ENCODE assay signal across 34 mouse cellular contexts in genomic region chr13:99573021-99573420, GRCm38 (mm10).
"Had no signal": no experiment of that assay in that cellular context is flagged by ENCODE, and none has a peak within 500 bp of the region (broad histone marks: within the 10 kb centered on the region; RNA-seq: fewer than 3 reads in every experiment).

No protein-coding gene starts in this region.

- H3K4me2 ChIP-seq: heart, embryonic 11.5 days; heart, embryonic 13.5 days; heart, embryonic 15.5 days; hindbrain, embryonic 12.5 days; hindbrain, embryonic 13.5 days; hindbrain, embryonic 14.5 days; hindbrain, embryonic 15.5 days; intestine, embryonic 15.5 days; kidney, embryonic 15.5 days had no signal

- H3K4me3 ChIP-seq: heart, embryonic 10.5 days; heart, embryonic 13.5 days; heart, embryonic 15.5 days; hindbrain, embryonic 10.5 days; hindbrain, embryonic 12.5 days; hindbrain, embryonic 13.5 days; hindbrain, embryonic 15.5 days; intestine, embryonic 15.5 days; kidney, embryonic 15.5 days; layer of hippocampus, adult 2 months had no signal

- H3K4me1 ChIP-seq: heart, embryonic 10.5 days; heart, embryonic 13.5 days; heart, embryonic 15.5 days; hindbrain, embryonic 10.5 days; hindbrain, embryonic 12.5 days; hindbrain, embryonic 13.5 days; hindbrain, embryonic 15.5 days; intestine, embryonic 15.5 days; kidney, embryonic 15.5 days had no signal

- DNase-seq: heart, postnatal 10 days; heart, postnatal 14 days; heart, postnatal 36 days; heart, postnatal 4 days; kidney, adult 11 months; kidney, adult 18-20 months; kidney, adult 2 months; kidney, adult 8-10 months; kidney, adult 9 months; kidney, postnatal 10 days; kidney, postnatal 14 days; kidney, postnatal 25 days; kidney, postnatal 36 days; kidney, postnatal 4 days; layer of hippocampus, adult 9-11 months; layer of hippocampus, postnatal 36 days had no signal

- H3K27ac ChIP-seq: heart, embryonic 10.5 days; heart, embryonic 13.5 days; heart, embryonic 15.5 days; hindbrain, embryonic 10.5 days; hindbrain, embryonic 12.5 days; hindbrain, embryonic 13.5 days; hindbrain, embryonic 14.5 days; hindbrain, embryonic 15.5 days; hindbrain, postnatal 0 days; intestine, embryonic 15.5 days; kidney, embryonic 15.5 days; kidney, postnatal 0 days; layer of hippocampus, adult 2 months had no signal

- H3K9ac ChIP-seq: heart, embryonic 13.5 days; heart, embryonic 15.5 days; hindbrain, embryonic 12.5 days; hindbrain, embryonic 13.5 days; hindbrain, embryonic 14.5 days; hindbrain, embryonic 15.5 days; intestine, embryonic 15.5 days; kidney, embryonic 15.5 days had no signal

- H3K27me3 ChIP-seq: heart, embryonic 13.5 days; heart, embryonic 15.5 days; hindbrain, embryonic 12.5 days; hindbrain, embryonic 13.5 days; hindbrain, embryonic 15.5 days; intestine, embryonic 15.5 days; kidney, embryonic 15.5 days had no signal

- H3K36me3 ChIP-seq: heart, embryonic 10.5 days; heart, embryonic 13.5 days; heart, embryonic 15.5 days; hindbrain, embryonic 10.5 days; hindbrain, embryonic 12.5 days; hindbrain, embryonic 13.5 days; hindbrain, embryonic 15.5 days; intestine, embryonic 15.5 days; kidney, embryonic 15.5 days had no signal

- H3K9me3 ChIP-seq: heart, embryonic 10.5 days; heart, embryonic 15.5 days; hindbrain, embryonic 10.5 days; hindbrain, embryonic 13.5 days; hindbrain, embryonic 15.5 days; intestine, embryonic 15.5 days; kidney, embryonic 15.5 days had no signal

- ATAC-seq: hindbrain, embryonic 16.5 days; hindbrain, postnatal 0 days; inflammation-experienced regulatory T-cells, adult 6 months; intestine, embryonic 15.5 days; intestine, embryonic 16.5 days; intestine, postnatal 0 days had no signal
